8 mouse cellular contexts compared by ENCODE assay signal in genomic region chr11:69089616-69090290, GRCm38 (mm10). TPM values are rescaled to one million over a fixed set of nuclear protein-coding genes. Genes with fewer than 3 reads are reported as not detected.
A peak's percentile ranks its signal among the peaks of the same experiment; 100 is the strongest.
DNase-seq lines count a peak whose midpoint lies in the region; ATAC-seq and TF ChIP-seq lines count a peak whose summit lies in the region.

No protein-coding gene starts in this region.

- peak overlapping the region; percentile 96 for H3K4me2 ChIP-seq in forebrain, embryonic 14.5 days (ENCODE audit: low read length)
- H3K4me2 ChIP-seq in limb, embryonic 14.5 days (replicated peaks; ENCODE audit: low read depth, low read length, severe bottlenecking): peak overlapping the region; percentile 90
- peak overlapping the region; percentile 87 for H3K4me2 ChIP-seq in stomach, embryonic 16.5 days (ENCODE audit: low read depth, low read length)

- peak overlapping the region; percentile 98 for H3K4me3 ChIP-seq in kidney, adult 2 months (ENCODE audit: insufficient read depth, low read depth, low read length)
- peak overlapping the region; percentile 99 for H3K4me3 ChIP-seq in forebrain, embryonic 14.5 days (ENCODE audit: low read depth, low read length)
- H3K4me3 ChIP-seq in limb, embryonic 14.5 days (replicated peaks; ENCODE audit: low read length): peak overlapping the region; percentile 99
- H3K4me3 ChIP-seq in stomach, embryonic 16.5 days (replicated peaks; ENCODE audit: low read length): peak overlapping the region; percentile 73

- H3K36me3 ChIP-seq in kidney, adult 2 months (ENCODE audit: control insufficient read depth, insufficient read depth, low read length): no peaks in the 10 kb centered on the region
- H3K36me3 ChIP-seq in forebrain, embryonic 14.5 days (ENCODE audit: control insufficient read depth, insufficient read depth, low read length): peaks cover 30% of the 10 kb centered on the region
- peaks cover 35% of the 10 kb centered on the region for H3K36me3 ChIP-seq in limb, embryonic 14.5 days (ENCODE audit: control insufficient read depth, insufficient read depth, low read length)
- peaks cover 4% of the 10 kb centered on the region; the same call in 1 of the 2 replicates for H3K36me3 ChIP-seq in stomach, embryonic 16.5 days (ENCODE audit: control insufficient read depth, insufficient read depth, low read length)

- H3K9ac ChIP-seq in forebrain, embryonic 14.5 days (ENCODE audit: low read length): peak overlapping the region; percentile 100
- H3K9ac ChIP-seq in limb, embryonic 14.5 days (ENCODE audit: low read depth, low read length, severe bottlenecking): peak overlapping the region; percentile 99
- H3K9ac ChIP-seq in stomach, embryonic 16.5 days (ENCODE audit: low read length): peak overlapping the region; percentile 97

- peaks cover 14% of the 10 kb centered on the region for H3K4me1 ChIP-seq in kidney, adult 2 months (ENCODE audit: control insufficient read depth, insufficient read depth, low read length)
- peaks cover 20% of the 10 kb centered on the region for H3K4me1 ChIP-seq in forebrain, embryonic 14.5 days (ENCODE audit: control insufficient read depth, insufficient read depth, low read length)
- peaks cover 22% of the 10 kb centered on the region for H3K4me1 ChIP-seq in limb, embryonic 14.5 days (ENCODE audit: control insufficient read depth, insufficient read depth, low read length)
- H3K4me1 ChIP-seq in stomach, embryonic 16.5 days (ENCODE audit: control insufficient read depth, insufficient read depth, low read length): peaks cover 34% of the 10 kb centered on the region

- no peak for TF ChIP-seq POLR2A in kidney, adult 2 months (IDR thresholded peaks at IDR 0.05; ENCODE audit: low read depth, low read length)
- TF ChIP-seq POLR2A in limb, embryonic 14.5 days (IDR thresholded peaks at IDR 0.05; ENCODE audit: borderline replicate concordance, extremely low read depth, insufficient read depth, insufficient read length): no peak

- no peak for DNase-seq in kidney, adult 2 months
- DNase-seq in kidney, adult 9 months: no peak
- DNase-seq in adrenal gland, postnatal 36 days: peak; percentile 54 to 55
- DNase-seq in forebrain, embryonic 14.5 days (ENCODE audit: low spot score): no peak
- DNase-seq in limb, embryonic 14.5 days (ENCODE audit: low spot score): no peak
- no peak for DNase-seq in left cerebral cortex, adult 8-10 months (ENCODE audit: low spot score in 2 of 2)

- no peaks in the 10 kb centered on the region for H3K9me3 ChIP-seq in forebrain, embryonic 14.5 days (replicated peaks; ENCODE audit: control insufficient read depth, low read length)
- H3K9me3 ChIP-seq in limb, embryonic 14.5 days (ENCODE audit: control insufficient read depth, low read length): no peaks in the 10 kb centered on the region
- no peaks in the 10 kb centered on the region for H3K9me3 ChIP-seq in stomach, embryonic 16.5 days (replicated peaks; ENCODE audit: control insufficient read depth, low read length)

- TF ChIP-seq CTCF in kidney, adult 2 months (conservative IDR thresholded peaks at IDR 0.05; ENCODE audit: insufficient read depth, insufficient read length, low read depth, low read length): no peak

- H3K27ac ChIP-seq in kidney, adult 2 months (ENCODE audit: insufficient read depth, low read depth, low read length): peak overlapping the region; percentile 98
- H3K27ac ChIP-seq in forebrain, embryonic 14.5 days (ENCODE audit: low read depth, low read length): no peak overlapping the region
- H3K27ac ChIP-seq in limb, embryonic 14.5 days (replicated peaks; ENCODE audit: low read depth, low read length): no peak overlapping the region
- peak overlapping the region; percentile 95; the same call in 1 of the 2 replicates for H3K27ac ChIP-seq in stomach, embryonic 16.5 days (ENCODE audit: low read length)

- WGBS in kidney, adult 2 months: 57% methylated on average over 12 of the region's 12 CpGs
- 87% methylated on average over 12 of the region's 12 CpGs for WGBS in forebrain, embryonic 14.5 days
- 84% methylated on average over 12 of the region's 12 CpGs for WGBS in limb, embryonic 14.5 days
- 85% methylated on average over 12 of the region's 12 CpGs for WGBS in stomach, embryonic 16.5 days

- ATAC-seq in forebrain, embryonic 14.5 days: no peak
- no peak for ATAC-seq in limb, embryonic 14.5 days (ENCODE audit: low FRiP score, low read depth)
- no peak for ATAC-seq in stomach, embryonic 16.5 days (ENCODE audit: insufficient read depth, low FRiP score)
- ATAC-seq in erythroid progenitor cell, adult 5-6 weeks (replicated peaks; ENCODE audit: low FRiP score, poor library complexity, severe bottlenecking): no peak; the same call in 1 of the 2 replicates

- no peaks in the 10 kb centered on the region for H3K27me3 ChIP-seq in kidney, adult 2 months (replicated peaks; ENCODE audit: control insufficient read depth, insufficient read depth, low read length)
- no peaks in the 10 kb centered on the region for H3K27me3 ChIP-seq in forebrain, embryonic 14.5 days (replicated peaks; ENCODE audit: control insufficient read depth, insufficient read depth, low read length)
- H3K27me3 ChIP-seq in limb, embryonic 14.5 days (ENCODE audit: control insufficient read depth, insufficient read depth, low read length): no peaks in the 10 kb centered on the region
- H3K27me3 ChIP-seq in stomach, embryonic 16.5 days (ENCODE audit: control insufficient read depth, insufficient read depth, low read length): no peaks in the 10 kb centered on the region

RNA-seq across cellular contexts. Expression of gene Vamp2, which starts 1.5 kb away (rescaled TPM):
- polyA plus RNA-seq in kidney, adult 2 months (2012; rRNA removed): 102 and 106 TPM in 2 replicates
- 100 to 1,000 TPM; 116 to 130 TPM for total RNA-seq in adrenal gland, postnatal 36 days (2021)
- polyA plus RNA-seq in forebrain, embryonic 14.5 days (2014; fragmentation: Nextera tagmentation; extraction: Ambion mirVana): 124 and 188 TPM in 2 replicates
- 199 and 224 TPM in 2 replicates for polyA plus RNA-seq in limb, embryonic 14.5 days (2012; rRNA removed)
- polyA plus RNA-seq in limb, embryonic 14.5 days (2014; fragmentation: Nextera tagmentation; extraction: Ambion mirVana): 89.8 and 98.1 TPM in 2 replicates
- 79.9 and 88.5 TPM in 2 replicates for polyA plus RNA-seq in stomach, embryonic 16.5 days (2015; fragmentation: Nextera tagmentation; extraction: Ambion mirVana)
- 1,000 to 10,000 TPM; 1,002 to 1,054 (median 1,038) TPM for total RNA-seq in left cerebral cortex, adult 8-10 months (2022)
- total RNA-seq in erythroid progenitor cell, adult 5-6 weeks (2015; ENCODE audit: low replicate concordance): 94.1 and 114 TPM in 2 replicates
- total RNA-seq in erythroid progenitor cell, adult 5-6 weeks (2017; ENCODE audit: low replicate concordance): 18.2 and 31.1 TPM in 2 replicates

RNA-seq across cellular contexts. Expression of gene Per1, which starts 5.3 kb away (rescaled TPM):
- polyA plus RNA-seq in kidney, adult 2 months (2012; rRNA removed): 13.5 and 14.7 TPM in 2 replicates
- 100 to 1,000 TPM; 112 to 153 TPM for total RNA-seq in adrenal gland, postnatal 36 days (2021)
- polyA plus RNA-seq in forebrain, embryonic 14.5 days (2014; fragmentation: Nextera tagmentation; extraction: Ambion mirVana): 6.8 and 11.6 TPM in 2 replicates
- 19.3 and 25.4 TPM in 2 replicates for polyA plus RNA-seq in limb, embryonic 14.5 days (2012; rRNA removed)
- polyA plus RNA-seq in limb, embryonic 14.5 days (2014; fragmentation: Nextera tagmentation; extraction: Ambion mirVana): 16.0 and 22.5 TPM in 2 replicates
- polyA plus RNA-seq in stomach, embryonic 16.5 days (2015; fragmentation: Nextera tagmentation; extraction: Ambion mirVana): 21.8 and 22.3 TPM in 2 replicates
- total RNA-seq in left cerebral cortex, adult 8-10 months (2022): 100 to 1,000 TPM; 105 to 140 (median 114) TPM
- 3.4 and 3.6 TPM in 2 replicates for total RNA-seq in erythroid progenitor cell, adult 5-6 weeks (2015; ENCODE audit: low replicate concordance)
- 3.3 and 7.6 TPM in 2 replicates for total RNA-seq in erythroid progenitor cell, adult 5-6 weeks (2017; ENCODE audit: low replicate concordance)

RNA-seq across cellular contexts. Expression of gene Tmem107, which starts 19.1 kb away (rescaled TPM):
- polyA plus RNA-seq in kidney, adult 2 months (2012; rRNA removed): 41.7 and 48.0 TPM in 2 replicates
- 10 to 100 TPM; 13.5 to 17.5 TPM for total RNA-seq in adrenal gland, postnatal 36 days (2021)
- 45.2 and 49.6 TPM in 2 replicates for polyA plus RNA-seq in forebrain, embryonic 14.5 days (2014; fragmentation: Nextera tagmentation; extraction: Ambion mirVana)
- 47.8 and 71.0 TPM in 2 replicates for polyA plus RNA-seq in limb, embryonic 14.5 days (2012; rRNA removed)
- 54.4 and 55.2 TPM in 2 replicates for polyA plus RNA-seq in limb, embryonic 14.5 days (2014; fragmentation: Nextera tagmentation; extraction: Ambion mirVana)
- polyA plus RNA-seq in stomach, embryonic 16.5 days (2015; fragmentation: Nextera tagmentation; extraction: Ambion mirVana): 58.2 and 62.1 TPM in 2 replicates
- 10 to 100 TPM; 15.2 to 19.4 (median 17.1) TPM for total RNA-seq in left cerebral cortex, adult 8-10 months (2022)
- total RNA-seq in erythroid progenitor cell, adult 5-6 weeks (2015; ENCODE audit: low replicate concordance): 21.6 and 27.7 TPM in 2 replicates
- 12.5 and 12.6 TPM in 2 replicates for total RNA-seq in erythroid progenitor cell, adult 5-6 weeks (2017; ENCODE audit: low replicate concordance)

RNA-seq across cellular contexts. Expression of gene Borcs6, which starts 30.2 kb away (rescaled TPM):
- 14.8 and 15.6 TPM in 2 replicates for polyA plus RNA-seq in kidney, adult 2 months (2012; rRNA removed)
- 10 to 100 TPM; 26.4 to 30.4 TPM for total RNA-seq in adrenal gland, postnatal 36 days (2021)
- 10.7 and 13.9 TPM in 2 replicates for polyA plus RNA-seq in forebrain, embryonic 14.5 days (2014; fragmentation: Nextera tagmentation; extraction: Ambion mirVana)
- 15.2 and 15.6 TPM in 2 replicates for polyA plus RNA-seq in limb, embryonic 14.5 days (2012; rRNA removed)
- polyA plus RNA-seq in limb, embryonic 14.5 days (2014; fragmentation: Nextera tagmentation; extraction: Ambion mirVana): 12.3 and 13.9 TPM in 2 replicates
- polyA plus RNA-seq in stomach, embryonic 16.5 days (2015; fragmentation: Nextera tagmentation; extraction: Ambion mirVana): 7.2 and 7.8 TPM in 2 replicates
- total RNA-seq in left cerebral cortex, adult 8-10 months (2022): 10 to 100 TPM; 32.3 to 37.9 (median 33.5) TPM
- 2.9 and 4.7 TPM in 2 replicates for total RNA-seq in erythroid progenitor cell, adult 5-6 weeks (2015; ENCODE audit: low replicate concordance)
- 2.2 and 3.1 TPM in 2 replicates for total RNA-seq in erythroid progenitor cell, adult 5-6 weeks (2017; ENCODE audit: low replicate concordance)

RNA-seq across cellular contexts. Expression of gene Hes7, which starts 30.5 kb away (rescaled TPM):
- 0.18 and 0.19 TPM in 2 replicates for polyA plus RNA-seq in kidney, adult 2 months (2012; rRNA removed)
- total RNA-seq in adrenal gland, postnatal 36 days (2021): under 1 TPM; 0.17 to 0.26 TPM
- 0.23 and 0.24 TPM in 2 replicates for polyA plus RNA-seq in forebrain, embryonic 14.5 days (2014; fragmentation: Nextera tagmentation; extraction: Ambion mirVana)
- polyA plus RNA-seq in limb, embryonic 14.5 days (2012; rRNA removed): 1.1 and 1.4 TPM in 2 replicates
- polyA plus RNA-seq in limb, embryonic 14.5 days (2014; fragmentation: Nextera tagmentation; extraction: Ambion mirVana): 0.30 and 0.77 TPM in 2 replicates
- polyA plus RNA-seq in stomach, embryonic 16.5 days (2015; fragmentation: Nextera tagmentation; extraction: Ambion mirVana): 0.40 and 0.69 TPM in 2 replicates
- total RNA-seq in left cerebral cortex, adult 8-10 months (2022): 1 to 10 TPM in 1 of 4 experiments, under 1 TPM in 3; 0.20 to 1.3 (median 0.74) TPM
- total RNA-seq in erythroid progenitor cell, adult 5-6 weeks (2015; ENCODE audit: low replicate concordance): not detected in 2 replicates
- not detected in 2 replicates for total RNA-seq in erythroid progenitor cell, adult 5-6 weeks (2017; ENCODE audit: low replicate concordance)

Comparison
In these comparisons a context has a peak if more than half of its experiments do, and no peak if none do; other contexts are left out.
1. DNase-seq: peak in adrenal gland, postnatal 36 days (2 of 2); none in kidney, adult 2 months (single experiment), kidney, adult 9 months (single experiment), forebrain, embryonic 14.5 days (single experiment), limb, embryonic 14.5 days (single experiment) and left cerebral cortex, adult 8-10 months (0 of 2).
2. H3K27ac ChIP-seq: peak in kidney, adult 2 months (single experiment) and stomach, embryonic 16.5 days (single experiment); none in forebrain, embryonic 14.5 days (single experiment) and limb, embryonic 14.5 days (single experiment).
3. Peak in every context shown above with its lines, with median percentiles within 50 percentile points of each other: H3K4me3 ChIP-seq, H3K4me2 ChIP-seq and H3K9ac ChIP-seq.